In the genomic region with DNA sequence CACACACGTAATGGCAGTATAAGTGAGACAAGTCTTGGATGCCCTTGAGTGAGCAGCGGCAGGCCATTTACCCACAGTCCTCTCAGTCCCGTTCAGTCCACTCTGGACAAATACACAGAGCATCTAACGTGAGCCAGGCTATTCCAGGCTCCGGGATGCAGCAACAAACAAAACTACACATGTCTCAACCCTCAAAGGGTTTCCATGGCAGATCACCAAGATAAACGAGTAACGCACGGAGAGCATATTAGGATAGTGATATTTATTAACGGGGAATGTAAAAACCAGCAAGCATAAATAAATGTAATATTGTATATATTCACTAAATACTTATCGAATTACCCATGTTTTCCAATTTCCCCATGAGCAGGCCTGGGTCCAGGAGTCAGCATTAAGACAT, we compare ENCODE assay signal across 17 mouse cellular contexts. TPM values are rescaled to one million over a fixed set of nuclear protein-coding genes. Genes with fewer than 3 reads are reported as not detected.
DNase-seq lines count a peak whose midpoint lies in the region.
"Had no signal": no experiment of that assay in that cellular context is flagged by ENCODE, and none has a peak within 500 bp of the region (broad histone marks: within the 10 kb centered on the region; RNA-seq: fewer than 3 reads in every experiment).

No protein-coding gene starts in this region.

- intact Hi-C loops in gastrocnemius, postnatal 36 days (cut with DNase I), result no loop called here

- peak; percentile 45 for DNase-seq in gastrocnemius, adult 18-20 months (ENCODE audit: low spot score)
- no peak for DNase-seq in gastrocnemius, postnatal 10 days
- peak; percentile 13 for DNase-seq in gastrocnemius, postnatal 25 days
- DNase-seq in gastrocnemius, postnatal 36 days, result no peak
- DNase-seq in skeletal muscle tissue, adult 2 months (ENCODE audit: low read depth, low spot score), result peak; percentile 38
- no peak for DNase-seq in cerebellum, postnatal 10 days
- DNase-seq: adrenal gland, adult 8-10 months; adrenal gland, postnatal 14 days; adrenal gland, postnatal 36 days; B cell, adult 2 months; cerebellum, adult 11-12 months; cerebellum, adult 2 months; cerebellum, adult 9-10 months; cerebellum, postnatal 14 days; cerebellum, postnatal 36 days; embryo, embryonic 11 days had no signal

RNA-seq across cellular contexts. Expression of a gene that starts 15.2 kb away (rescaled TPM):
- 1 to 10 TPM; 3.3 to 9.7 TPM for total RNA-seq in gastrocnemius, adult 18-20 months (2021)
- 1 to 10 TPM; 2.6 to 4.6 TPM for total RNA-seq in gastrocnemius, postnatal 10 days (2021)
- 1 to 10 TPM; 5.0 to 6.1 TPM for total RNA-seq in gastrocnemius, postnatal 25 days (2021)
- 1 to 10 TPM; 3.7 to 3.9 TPM for total RNA-seq in gastrocnemius, postnatal 36 days (2021)
- total RNA-seq: common myeloid progenitor, adult 5-6 weeks had no signal

Comparison
In these comparisons a context has a peak if more than half of its experiments do, and no peak if none do; other contexts are left out.
1. DNase-seq: peak in gastrocnemius, adult 18-20 months (single experiment), gastrocnemius, postnatal 25 days (single experiment) and skeletal muscle tissue, adult 2 months (single experiment); none in gastrocnemius, postnatal 10 days (single experiment), gastrocnemius, postnatal 36 days (0 of 2) and cerebellum, postnatal 10 days (0 of 2).